Mouse (Mus musculus) liver, adult 2 months (tissue): ENCODE results near the gene Dlg2.

Source experiments
- CTCF ChIP-seq: fragments of 200-500 bp; IDR thresholded peaks from 2 replicates; pipeline ENCODE4 v1.5.1; 2011; ENCODE audit warnings: low read depth, low read length, control low read depth
- POLR2A ChIP-seq: fragments of 200-500 bp; IDR thresholded peaks from 2 replicates; pipeline ENCODE4 v1.6.1; 2011; ENCODE audit warnings: low read length, control low read depth; ENCODE audit not compliant: insufficient read depth; ENCODE audit errors: extremely low read depth

GRCm38 (mm10) chr7:91432563-91432962, 956.1 kb downstream of the Dlg2 start:
- TF ChIP-seq CTCF (no peak), POLR2A (no peak)
